Mouse (Mus musculus): ENCODE measurements at regions not wholly inside any gene's neighbourhood (a gene's known extent, or its start where the extent isn't known, plus 50 kb on each side); places are given as distances from the start of the nearest gene placed in this dataset.
"Not testable (repeated sequence)": the region's sequence is repeated elsewhere in the genome, so short reads cannot be mapped to it uniquely, and the experiment has no call there.

GRCm38 (mm10) chr16:9016040-9016761 lies 186.3 kb downstream of the 1810013L24Rik start:
- DNase-seq (ENCODE audit: low spot score), result no peak

- DNase-seq (ENCODE audit: low spot score), result no peak
Measured at GRCm38 (mm10) chr16:9016762-9017086, 186.8 kb downstream of the 1810013L24Rik start.

GRCm38 (mm10) chr16:9030717-9031116 lies 200.8 kb downstream of the 1810013L24Rik start:
- DNase-seq (ENCODE audit: low spot score), result no peak

- DNase-seq (ENCODE audit: low spot score), result no peak
Measured at GRCm38 (mm10) chr16:9043271-9043670, 213.4 kb downstream of the 1810013L24Rik start.

- peak; percentile 8 for DNase-seq (ENCODE audit: low spot score)
Measured at GRCm38 (mm10) chr16:9046864-9047263, 217.0 kb downstream of the 1810013L24Rik start.

- DNase-seq (ENCODE audit: low spot score), result no peak
Measured at GRCm38 (mm10) chr16:9054415-9054814, 224.5 kb downstream of the 1810013L24Rik start.

GRCm38 (mm10) chr16:9056430-9056829 lies 226.5 kb downstream of the 1810013L24Rik start:
- no peak for DNase-seq (ENCODE audit: low spot score)

- no peak for DNase-seq (ENCODE audit: low spot score)
Measured at GRCm38 (mm10) chr16:9071526-9071925, 241.6 kb downstream of the 1810013L24Rik start.

- not testable (repeated sequence) for DNase-seq (ENCODE audit: low spot score)
Measured at GRCm38 (mm10) chr16:9071956-9072355, 242.1 kb downstream of the 1810013L24Rik start.

GRCm38 (mm10) chr16:9074295-9074694 lies 244.4 kb downstream of the 1810013L24Rik start:
- no peak for DNase-seq (ENCODE audit: low spot score)

- no peak for DNase-seq (ENCODE audit: low spot score)
Measured at GRCm38 (mm10) chr16:9077451-9077850, 247.6 kb downstream of the 1810013L24Rik start.

GRCm38 (mm10) chr16:9078405-9078942 lies 248.6 kb downstream of the 1810013L24Rik start:
- DNase-seq (ENCODE audit: low spot score), result no peak

GRCm38 (mm10) chr16:9083040-9083439 lies 253.1 kb downstream of the 1810013L24Rik start:
- DNase-seq (ENCODE audit: low spot score), result no peak

GRCm38 (mm10) chr16:9083740-9084139 lies 253.8 kb downstream of the 1810013L24Rik start:
- DNase-seq (ENCODE audit: low spot score), result no peak

- peak; percentile 5 for DNase-seq (ENCODE audit: low spot score)
Measured at GRCm38 (mm10) chr16:9084581-9084980, 254.7 kb downstream of the 1810013L24Rik start.

GRCm38 (mm10) chr16:9085133-9085532 lies 255.2 kb downstream of the 1810013L24Rik start:
- DNase-seq (ENCODE audit: low spot score), result peak; percentile 10

GRCm38 (mm10) chr16:9085977-9086376 lies 256.1 kb downstream of the 1810013L24Rik start:
- DNase-seq (ENCODE audit: low spot score), result peak; percentile 56

- no peak for DNase-seq (ENCODE audit: low spot score)
Measured at GRCm38 (mm10) chr16:9091790-9092189, 261.9 kb downstream of the 1810013L24Rik start.

- no peak for DNase-seq (ENCODE audit: low spot score)
Measured at GRCm38 (mm10) chr16:9092191-9092848, 262.4 kb downstream of the 1810013L24Rik start.

- DNase-seq (ENCODE audit: low spot score), result no peak
Measured at GRCm38 (mm10) chr16:9093593-9093992, 263.7 kb downstream of the 1810013L24Rik start.

- no peak for DNase-seq (ENCODE audit: low spot score)
Measured at GRCm38 (mm10) chr16:9094201-9094600, 264.3 kb downstream of the 1810013L24Rik start.

GRCm38 (mm10) chr16:9106211-9106610 lies 276.3 kb downstream of the 1810013L24Rik start:
- no peak for DNase-seq (ENCODE audit: low spot score)

- DNase-seq (ENCODE audit: low spot score), result not testable (repeated sequence)
Measured at GRCm38 (mm10) chr16:9106676-9107075, 276.8 kb downstream of the 1810013L24Rik start.

All from c-Kit-positive CD71-positive TER-119-positive erythroid progenitor cells, embryonic 14.5 days (primary cell).